Mouse (Mus musculus): ENCODE results near the gene Kcnd3. TPM values are rescaled to one million over a fixed set of nuclear protein-coding genes. Genes with fewer than 3 reads are reported as not detected.

The Kcnd3 gene
- total RNA-seq, 2 experiments from 2014 or later: 40.5 to 43.4 TPM

GRCm38 (mm10) chr3:105578320-105578719, 126.2 kb downstream of the Kcnd3 start:
- DNase-seq (ENCODE audit: low spot score in 2 of 2): no peak

DNA sequence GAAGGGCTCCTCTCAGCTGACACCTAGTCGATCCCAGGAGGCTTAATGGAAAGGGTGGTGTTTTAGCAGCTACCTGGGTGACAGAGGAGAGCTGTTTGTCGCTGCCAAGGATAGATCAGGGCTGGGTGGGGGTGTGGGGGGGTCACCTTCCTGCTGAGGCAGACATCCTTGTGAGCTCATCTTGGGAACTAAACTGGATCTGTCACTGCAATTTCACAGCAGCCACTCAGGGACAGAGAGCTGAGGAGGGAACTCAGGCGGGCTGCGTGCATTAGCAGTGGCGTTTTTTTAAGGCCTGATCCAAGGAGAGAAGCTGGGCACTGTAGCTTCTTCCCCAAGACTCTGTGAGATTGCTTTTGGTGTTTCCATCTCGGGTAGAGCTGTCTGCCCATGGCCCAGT, 129.0 kb downstream of the Kcnd3 start:
- DNase-seq (ENCODE audit: low spot score in 2 of 2): no peak

- DNase-seq (ENCODE audit: low spot score in 2 of 2): peak; percentile 71 to 76
Observed at GRCm38 (mm10) chr3:105585734-105586159, 133.6 kb downstream of the Kcnd3 start.

- DNase-seq (ENCODE audit: low spot score in 2 of 2): no peak
Observed at GRCm38 (mm10) chr3:105590056-105590672, 138.0 kb downstream of the Kcnd3 start.

- DNase-seq (ENCODE audit: low spot score in 2 of 2): no peak
Observed at GRCm38 (mm10) chr3:105591766-105592165, 139.6 kb downstream of the Kcnd3 start.

GRCm38 (mm10) chr3:105592246-105592645, 140.1 kb downstream of the Kcnd3 start:
- DNase-seq (ENCODE audit: low spot score in 2 of 2): no peak

DNA sequence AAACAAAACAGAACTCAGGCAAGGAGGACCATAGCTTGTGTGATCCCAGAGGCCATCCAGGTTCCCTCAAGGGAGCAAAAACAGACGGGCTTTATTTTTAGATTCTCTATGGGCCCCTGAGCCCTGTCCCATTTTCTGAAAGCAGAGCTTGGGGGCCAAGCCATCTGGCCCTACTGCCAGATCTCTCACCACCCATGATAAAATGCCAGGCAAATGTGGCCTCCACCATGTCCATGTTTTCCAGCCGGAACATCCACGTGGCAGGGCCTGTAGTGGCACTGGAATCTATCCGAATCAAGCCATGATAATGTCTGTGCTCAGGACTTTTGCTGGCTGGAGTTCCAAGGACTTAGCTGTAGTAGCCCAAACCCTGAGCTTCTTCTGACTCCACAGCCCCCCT, 148.4 kb downstream of the Kcnd3 start:
- DNase-seq (ENCODE audit: low spot score in 2 of 2): no peak

- DNase-seq (ENCODE audit: low spot score in 2 of 2): no peak
Observed at GRCm38 (mm10) chr3:105602966-105603365, 150.8 kb downstream of the Kcnd3 start.

DNA sequence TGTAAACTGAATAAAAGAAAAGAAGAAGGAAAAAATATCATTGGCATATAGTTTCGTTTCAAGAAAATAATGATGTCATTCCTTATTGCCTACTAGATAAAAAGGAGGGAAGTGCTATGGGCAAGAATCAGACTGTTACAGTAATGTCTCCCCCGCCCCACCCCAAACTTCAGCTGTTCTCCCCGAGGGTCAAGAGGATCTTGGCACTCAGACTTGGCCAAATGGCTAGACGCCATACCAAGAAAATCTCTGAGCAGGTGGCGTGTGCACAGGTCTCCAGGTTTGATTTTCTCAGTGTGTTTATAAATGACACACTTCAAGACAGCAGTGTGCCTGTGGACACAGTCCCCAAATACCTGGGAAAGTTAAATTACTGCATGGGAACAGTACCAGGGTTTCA, 153.6 kb downstream of the Kcnd3 start:
- DNase-seq (ENCODE audit: low spot score in 2 of 2): no peak

GRCm38 (mm10) chr3:105608857-105609256, 156.7 kb downstream of the Kcnd3 start:
- DNase-seq (ENCODE audit: low spot score in 2 of 2): no peak

GRCm38 (mm10) chr3:105611531-105612422, 159.6 kb downstream of the Kcnd3 start:
- no peak for DNase-seq (ENCODE audit: low spot score in 2 of 2)

DNA sequence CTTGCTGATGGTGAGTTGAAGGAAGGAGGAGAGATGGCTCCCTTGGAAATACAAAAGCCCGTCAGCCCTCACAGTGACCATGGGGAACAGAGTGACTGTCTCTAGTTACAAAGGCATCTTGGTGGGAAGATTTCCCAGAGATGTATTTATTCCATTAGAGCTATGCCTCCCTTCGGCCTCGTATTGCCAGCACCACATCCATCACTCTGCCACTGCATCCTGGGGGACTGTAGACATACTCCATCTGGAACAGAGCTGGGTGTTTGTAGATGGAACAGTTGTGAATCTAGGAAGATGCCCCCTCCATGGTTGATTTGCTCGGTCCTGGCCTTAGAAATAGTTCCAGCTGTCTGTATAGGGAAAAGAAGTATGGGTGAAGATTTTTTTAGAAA, 160.3 kb downstream of the Kcnd3 start:
- no peak for DNase-seq (ENCODE audit: low spot score in 2 of 2)

DNA sequence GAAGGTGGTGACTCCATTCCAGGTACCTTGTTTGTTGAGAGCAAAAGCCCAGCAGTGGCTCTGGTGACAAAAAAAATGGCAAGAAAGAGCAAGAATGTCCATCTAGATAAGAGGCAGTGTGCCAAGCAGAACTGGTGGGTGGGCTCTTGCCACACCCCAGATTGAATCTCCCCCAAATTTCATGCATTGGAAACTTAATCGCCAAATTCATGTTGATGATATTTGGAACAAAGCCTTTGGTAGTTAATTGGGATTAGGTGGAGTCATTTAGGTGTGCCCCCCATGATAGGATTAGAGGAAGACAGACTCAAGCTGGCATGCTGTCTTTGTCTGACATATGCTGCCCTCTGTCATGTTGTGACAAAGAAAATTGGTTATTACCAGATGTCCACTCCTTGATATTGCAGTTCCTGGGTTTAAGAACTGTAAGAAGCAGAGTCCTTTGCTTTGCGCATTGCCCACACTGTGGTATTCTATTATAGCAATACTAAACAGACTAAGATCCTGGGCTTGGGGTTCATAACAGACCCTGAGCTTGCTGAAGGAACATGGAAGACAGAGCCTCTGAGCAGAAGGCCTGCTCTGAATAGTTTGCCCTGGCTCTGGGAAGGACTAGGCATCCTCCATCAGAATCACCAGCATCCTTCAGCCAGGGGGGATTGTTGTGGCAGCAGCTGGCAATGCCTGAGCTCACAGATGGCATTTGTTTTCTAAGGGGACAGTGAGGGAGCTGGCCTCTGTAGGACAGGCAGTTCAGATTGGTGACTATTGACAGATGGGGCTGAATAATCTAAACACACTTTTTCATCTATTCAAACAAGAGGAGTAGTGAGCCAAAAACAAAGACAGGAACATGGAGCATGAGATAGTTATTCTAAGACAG, 165.0 kb downstream of the Kcnd3 start:
- no peak for DNase-seq (ENCODE audit: low spot score in 2 of 2)

DNA sequence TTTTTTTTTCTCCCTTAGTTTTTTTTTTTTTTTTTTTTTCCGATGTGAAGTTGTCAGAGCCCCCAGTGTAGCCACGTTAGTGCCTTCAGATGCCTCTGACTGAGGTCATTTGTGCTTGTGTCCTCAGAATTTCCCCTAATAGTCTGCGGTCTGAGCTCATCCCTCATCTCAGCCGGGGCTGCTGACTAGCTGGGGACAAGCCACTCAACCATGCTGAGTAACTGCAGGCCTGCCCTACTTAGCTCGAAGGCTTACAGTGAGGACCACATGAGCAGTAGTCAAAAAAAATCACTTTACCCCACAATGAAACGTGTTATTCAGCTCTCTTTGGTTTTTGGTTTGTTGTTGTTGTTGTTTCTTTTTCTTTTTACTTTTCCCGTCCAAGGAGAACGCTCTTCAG, 169.0 kb downstream of the Kcnd3 start:
- DNase-seq (ENCODE audit: low spot score in 2 of 2): no peak

GRCm38 (mm10) chr3:105623137-105623536, 171.0 kb downstream of the Kcnd3 start:
- DNase-seq (ENCODE audit: low spot score in 2 of 2): no peak

DNA sequence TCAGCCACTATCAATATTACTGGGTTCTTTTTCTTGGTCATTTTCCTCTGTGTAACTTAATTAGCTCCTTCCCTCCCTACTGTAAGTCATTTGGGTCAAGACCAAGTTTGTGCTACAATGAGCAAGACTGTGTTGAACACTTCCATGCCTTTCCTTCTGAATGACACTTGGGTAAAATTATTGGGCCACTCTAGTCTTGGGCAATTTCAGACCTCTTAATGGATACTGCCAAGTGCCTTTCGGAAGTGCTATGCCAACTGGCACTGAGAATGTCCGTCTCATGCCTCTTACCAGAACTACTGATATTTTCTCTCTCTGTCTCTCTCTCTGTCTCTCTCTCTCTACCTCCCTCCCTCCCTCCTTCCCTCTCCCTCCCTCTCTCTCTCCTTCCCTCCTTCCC, 173.8 kb downstream of the Kcnd3 start:
- no peak for DNase-seq (ENCODE audit: low spot score in 2 of 2)

- DNase-seq (ENCODE audit: low spot score in 2 of 2): no peak
Observed at GRCm38 (mm10) chr3:105627258-105627657, 175.1 kb downstream of the Kcnd3 start.

DNA sequence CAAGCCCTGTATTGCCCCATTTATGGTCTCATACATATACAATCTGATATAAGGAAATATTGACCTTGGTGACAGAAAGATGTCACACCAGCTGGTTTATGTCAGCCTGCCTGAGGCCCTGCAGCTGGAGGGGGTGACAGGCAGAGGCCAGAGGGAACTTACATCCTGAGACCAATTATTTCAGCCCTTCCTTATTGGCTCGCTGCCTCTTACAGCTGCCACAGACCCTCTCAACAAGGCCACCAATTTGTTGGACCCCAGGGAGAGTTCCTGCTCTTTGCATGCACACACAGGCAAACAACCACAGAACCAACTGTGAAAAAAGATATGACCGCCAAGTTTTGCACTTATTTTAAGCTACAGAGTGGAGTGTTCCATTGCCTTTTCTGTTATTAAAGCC, 180.2 kb downstream of the Kcnd3 start:
- no peak for DNase-seq (ENCODE audit: low spot score in 2 of 2)

GRCm38 (mm10) chr3:105633021-105633420, 180.9 kb downstream of the Kcnd3 start:
- no peak for DNase-seq (ENCODE audit: low spot score in 2 of 2)

- DNase-seq (ENCODE audit: low spot score in 2 of 2): peak; percentile 33 to 62
Observed at GRCm38 (mm10) chr3:105642186-105642585, 190.1 kb downstream of the Kcnd3 start.

DNA sequence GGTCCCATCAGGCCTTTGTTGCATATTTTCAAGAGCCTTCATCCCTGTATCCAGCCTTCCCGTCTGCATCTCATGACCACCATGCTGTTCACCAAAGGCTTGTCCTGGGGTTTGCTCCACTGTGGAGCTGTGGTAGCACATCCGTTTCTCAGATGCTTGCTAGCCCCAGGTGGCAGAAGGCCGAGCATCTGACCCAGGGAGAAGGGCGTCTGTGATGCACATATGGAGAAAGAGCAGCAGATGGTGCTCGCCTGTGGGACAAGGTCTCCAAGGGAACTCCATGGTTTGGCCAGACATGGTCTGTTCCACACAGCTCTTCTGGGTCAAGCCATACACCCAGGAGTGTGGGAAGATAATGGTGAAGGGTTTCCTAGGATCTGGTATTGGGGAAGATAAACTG, 191.4 kb downstream of the Kcnd3 start:
- DNase-seq (ENCODE audit: low spot score in 2 of 2): no peak

Data from layer of hippocampus, postnatal 10 days (tissue).